Mouse (Mus musculus): ENCODE data around the gene Htr5a. TPM values are rescaled to one million over a fixed set of nuclear protein-coding genes. Genes with fewer than 3 reads are reported as not detected.

Gene Htr5a
- 0.18 TPM for polyA plus RNA-seq (2017; shearing (Covaris generic))

DNA sequence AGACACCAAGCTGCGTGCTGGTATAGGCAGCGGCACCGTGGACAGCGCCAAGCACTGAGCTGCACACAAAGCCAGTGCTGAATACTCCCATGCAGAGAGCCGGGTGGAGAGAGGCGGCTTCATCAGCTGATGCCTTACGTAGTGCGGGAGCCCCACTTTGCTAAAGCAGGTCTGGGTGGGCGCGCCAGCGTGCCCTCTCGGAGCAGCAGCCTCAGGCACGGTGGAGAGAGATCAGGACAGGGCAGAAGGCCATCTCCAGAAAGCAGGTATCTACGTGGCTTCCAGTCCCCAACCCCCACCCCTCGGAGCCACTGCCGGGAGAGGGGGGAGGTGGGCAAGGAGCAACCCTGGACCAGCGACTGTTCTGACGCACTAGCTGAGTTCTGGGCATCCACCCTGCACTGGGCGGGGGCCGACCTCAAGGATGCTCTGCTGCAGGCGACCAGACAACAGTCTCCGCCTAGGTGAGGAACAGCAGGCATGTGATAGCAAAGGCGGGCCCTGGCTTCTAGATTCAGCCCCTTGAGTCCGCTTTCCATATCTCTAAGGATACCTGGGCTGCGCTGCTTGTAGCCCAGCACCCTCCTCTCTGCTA, at the start of gene Htr5a:
Gene Htr5a (plus strand): TSS at position 449 of the 595 bp plus-strand sequence.

Other genes with a start within 250 kb of the Htr5a start
- gene Paxip1, start 50.5 kb upstream of the Htr5a start, polyA plus RNA-seq (2017; shearing (Covaris generic)), result 40.8 TPM
- 88.1 TPM for gene Insig1, start 229.2 kb downstream of the Htr5a start, polyA plus RNA-seq (2017; shearing (Covaris generic))

All from effector memory CD4-positive, alpha-beta T cell, adult 7 months (primary cell).